Mouse (Mus musculus): ENCODE data around the gene Mt2. TPM values are rescaled to one million over a fixed set of nuclear protein-coding genes. Genes with fewer than 3 reads are reported as not detected.

The Mt2 gene
- polyA plus RNA-seq (2012; ENCODE audit: low replicate concordance), result 287 and 345 TPM in 2 replicates

DNA sequence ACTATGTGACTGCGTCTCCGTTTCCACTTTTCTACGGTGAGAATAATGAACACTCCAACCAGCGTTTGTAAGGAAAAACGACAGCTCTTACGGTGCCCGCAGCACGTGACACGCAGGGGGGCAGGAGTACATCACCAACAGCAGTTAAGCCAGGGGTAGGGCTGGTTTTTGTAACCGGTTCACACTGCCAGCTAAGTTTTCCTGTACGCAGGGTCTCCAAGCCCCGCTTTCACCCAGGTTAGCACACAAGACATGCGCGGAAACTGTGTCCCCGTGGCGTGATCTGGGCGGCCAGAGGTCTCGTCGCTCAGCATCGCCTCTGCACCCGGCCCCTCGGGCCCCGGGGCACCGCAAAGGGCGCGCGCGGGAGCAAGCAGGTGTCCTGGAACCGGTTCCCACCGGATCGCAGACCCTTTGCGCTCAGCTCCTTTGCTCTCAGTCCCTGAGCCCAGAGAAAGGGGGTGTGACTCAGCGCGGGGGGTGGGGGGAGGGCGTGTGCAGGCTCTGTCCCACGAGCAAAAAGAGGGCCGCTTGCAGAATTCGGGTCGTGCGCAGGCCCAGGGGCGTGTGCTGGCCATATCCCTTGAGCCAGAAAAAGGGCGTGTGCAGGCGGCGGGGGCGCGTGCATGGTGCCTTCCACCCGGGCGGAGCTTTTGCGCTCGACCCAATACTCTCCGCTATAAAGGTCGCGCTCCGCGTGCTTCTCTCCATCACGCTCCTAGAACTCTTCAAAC, at the start of gene Mt2:
Mt2 (plus strand) TSS at position 590 of the 734 bp plus-strand sequence.

DNA sequence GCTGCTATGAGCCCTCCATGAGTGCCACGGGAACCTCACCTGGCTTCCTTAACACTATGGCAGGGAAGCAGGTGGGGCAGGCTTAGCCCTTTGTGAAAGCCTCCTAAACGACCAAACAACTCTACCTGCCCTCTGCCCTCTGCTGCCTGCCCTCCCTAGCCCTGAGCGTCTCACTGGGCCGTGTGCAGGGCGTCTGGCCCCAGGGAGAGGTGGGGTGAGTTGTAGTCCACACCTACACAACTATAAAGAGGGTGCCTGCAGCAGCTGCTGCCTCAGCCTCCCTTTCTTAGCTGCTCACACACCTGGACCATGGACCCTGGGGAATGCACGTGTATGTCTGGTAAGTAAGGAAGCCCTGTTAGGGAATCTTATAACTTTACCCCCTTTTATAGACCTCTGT, 35.5 kb upstream of the Mt2 start, which contains the start of gene Mt4:
Mt4 (plus strand) TSS at position 265 of the 400 bp plus-strand sequence.

DNA sequence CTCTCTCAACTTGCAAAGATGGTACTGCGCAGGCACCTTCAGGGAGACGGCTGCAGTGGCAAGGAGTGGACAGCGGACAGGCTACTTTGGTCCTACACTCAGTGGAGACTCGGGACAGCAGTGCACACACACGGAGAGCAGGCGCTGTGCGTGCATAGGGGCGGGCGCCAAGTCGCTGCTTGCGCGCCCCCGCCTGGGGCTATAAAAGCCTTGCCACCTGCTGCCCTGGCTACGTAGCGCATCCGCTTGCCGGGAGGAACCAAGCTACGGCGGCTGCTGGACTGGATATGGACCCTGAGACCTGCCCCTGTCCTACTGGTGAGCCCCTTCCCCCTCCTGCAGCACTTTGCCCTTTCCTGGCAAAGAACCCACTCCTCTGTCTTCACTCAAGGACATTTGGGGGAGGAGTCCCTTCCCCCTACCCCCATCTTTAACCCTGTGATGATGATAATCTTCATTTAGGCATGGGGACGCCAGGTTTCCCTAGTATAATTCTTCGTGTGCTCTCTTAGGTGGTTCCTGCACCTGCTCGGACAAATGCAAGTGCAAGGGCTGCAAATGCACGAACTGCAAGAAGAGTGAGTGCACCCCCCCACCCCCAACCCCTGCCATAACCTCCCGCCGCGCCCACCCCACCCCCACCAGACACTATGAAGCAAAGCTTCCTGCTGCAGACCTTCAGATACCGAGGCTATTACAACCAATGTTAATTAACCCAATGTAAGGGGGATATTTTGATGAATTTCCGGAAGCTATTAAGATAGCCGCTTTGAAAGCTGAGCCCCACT, 19.8 kb upstream of the Mt2 start, which contains the start of gene Mt3:
Mt3 (plus strand) TSS at position 95 of the 788 bp plus-strand sequence.

DNA sequence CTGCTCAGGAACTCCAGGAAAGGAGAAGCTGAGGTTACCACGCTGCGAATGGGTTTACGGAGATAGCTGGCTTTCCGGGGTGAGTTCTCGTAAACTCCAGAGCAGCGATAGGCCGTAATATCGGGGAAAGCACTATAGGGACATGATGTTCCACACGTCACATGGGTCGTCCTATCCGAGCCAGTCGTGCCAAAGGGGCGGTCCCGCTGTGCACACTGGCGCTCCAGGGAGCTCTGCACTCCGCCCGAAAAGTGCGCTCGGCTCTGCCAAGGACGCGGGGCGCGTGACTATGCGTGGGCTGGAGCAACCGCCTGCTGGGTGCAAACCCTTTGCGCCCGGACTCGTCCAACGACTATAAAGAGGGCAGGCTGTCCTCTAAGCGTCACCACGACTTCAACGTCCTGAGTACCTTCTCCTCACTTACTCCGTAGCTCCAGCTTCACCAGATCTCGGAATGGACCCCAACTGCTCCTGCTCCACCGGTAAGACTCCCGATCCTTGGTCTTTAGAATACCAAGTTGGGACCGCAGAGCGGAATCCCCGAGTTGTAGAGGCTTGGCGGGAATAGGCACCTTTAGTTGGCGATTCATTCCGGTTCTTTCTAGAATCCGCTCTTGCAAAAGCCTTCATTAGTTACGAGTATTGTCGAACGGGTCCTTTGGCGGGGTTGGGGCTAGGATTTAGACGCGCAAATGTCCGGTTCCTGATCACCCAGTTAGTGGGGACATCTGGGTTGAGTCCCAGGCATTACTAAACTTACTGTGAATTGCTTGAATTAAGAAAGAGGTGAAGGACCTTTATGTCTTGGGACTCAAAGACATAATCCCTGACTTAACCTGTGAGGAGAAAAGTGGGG, 6.6 kb downstream of the Mt2 start, which contains the start of gene Mt1:
Mt1 (plus strand) TSS at position 226 of the 856 bp plus-strand sequence.

DNA sequence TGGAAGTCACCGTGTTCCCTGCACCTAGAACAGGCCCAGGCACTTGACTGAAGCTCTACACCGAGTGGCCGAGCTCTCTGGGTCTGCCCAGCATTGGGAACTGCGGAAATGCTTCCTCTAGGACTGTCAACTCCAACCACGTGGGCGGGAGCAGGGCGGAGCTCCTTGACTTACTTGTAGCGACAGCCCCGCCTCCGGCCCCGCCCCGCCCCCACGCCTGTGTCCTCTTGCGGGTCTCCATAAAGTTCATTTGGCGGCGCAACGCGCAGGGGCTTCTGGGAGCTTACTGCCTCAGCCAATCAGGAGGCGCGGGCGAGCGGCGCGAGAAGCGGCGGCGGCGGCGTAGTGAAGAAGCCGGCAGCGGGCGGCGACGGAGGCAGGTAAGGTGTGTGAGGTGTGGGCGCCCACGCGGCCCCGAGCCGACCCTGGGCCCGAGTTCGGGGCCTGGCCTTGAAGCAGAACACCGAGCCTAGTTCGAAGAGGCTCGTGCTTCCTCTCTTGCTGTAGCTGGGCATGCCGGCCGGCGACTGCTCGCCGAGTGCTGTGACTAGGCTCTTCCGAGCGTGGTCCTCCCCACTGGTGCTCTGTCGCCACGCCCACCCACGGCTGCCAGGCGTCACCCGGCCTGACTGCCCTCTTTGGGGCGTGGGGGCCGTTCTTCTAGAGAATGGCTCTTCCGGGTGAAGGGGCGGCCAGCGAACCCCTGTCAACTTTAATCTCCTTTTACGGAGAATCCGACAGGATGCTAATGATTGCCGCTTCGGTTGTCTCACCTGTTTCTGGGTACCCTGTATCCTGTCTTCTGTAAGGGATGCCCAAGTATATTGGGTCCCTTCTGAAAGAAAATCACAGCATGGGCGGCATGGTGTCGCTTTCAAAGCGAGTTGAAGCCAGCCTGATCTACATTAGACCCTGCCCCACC, 42.0 kb downstream of the Mt2 start, which contains the start of gene Nup93:
Nup93 (plus strand) TSS at position 313 of the 922 bp plus-strand sequence.

Other genes starting within 250 kb of the Mt2 start
- 57.3 and 109 TPM in 2 replicates for gene Amfr, start 159.8 kb upstream of the Mt2 start, polyA plus RNA-seq (2012; ENCODE audit: low replicate concordance)
- 622 and 727 TPM in 2 replicates for gene Nudt21, start 135.6 kb upstream of the Mt2 start, polyA plus RNA-seq (2012; ENCODE audit: low replicate concordance)
- 1.5 and 3.1 TPM in 2 replicates for gene Ogfod1, start 135.5 kb upstream of the Mt2 start, polyA plus RNA-seq (2012; ENCODE audit: low replicate concordance)
- 1.3 and 3.2 TPM in 2 replicates for gene Bbs2, start 73.7 kb upstream of the Mt2 start, polyA plus RNA-seq (2012; ENCODE audit: low replicate concordance)
- gene Mt4, start 35.5 kb upstream of the Mt2 start, polyA plus RNA-seq (2012; ENCODE audit: low replicate concordance), result not detected in 2 replicates
- not detected in 2 replicates for gene Mt3, start 20.1 kb upstream of the Mt2 start, polyA plus RNA-seq (2012; ENCODE audit: low replicate concordance)
- 66.7 and 296 TPM in 2 replicates for gene Mt1, start 6.4 kb downstream of the Mt2 start, polyA plus RNA-seq (2012; ENCODE audit: low replicate concordance)
- 2.9 and 5.0 TPM in 2 replicates for gene Nup93, start 41.9 kb downstream of the Mt2 start, polyA plus RNA-seq (2012; ENCODE audit: low replicate concordance)
- gene Slc12a3, start 156.5 kb downstream of the Mt2 start, polyA plus RNA-seq (2012; ENCODE audit: low replicate concordance), result 0.14 and 0.17 TPM in 2 replicates
- 97.5 and 121 TPM in 2 replicates for gene Herpud1, start 213.8 kb downstream of the Mt2 start, polyA plus RNA-seq (2012; ENCODE audit: low replicate concordance)

Measured in leukemia stem cell, adult 10-12 weeks (primary cell).